Mouse (Mus musculus) liver, adult 2 months (tissue): ENCODE results near the gene Sipa1l1.

Source experiments
- CTCF ChIP-seq: fragments of 200-500 bp; IDR thresholded peaks from 2 replicates; pipeline ENCODE4 v1.5.1; 2011; ENCODE audit warnings: low read depth, low read length, control low read depth
- POLR2A ChIP-seq: fragments of 200-500 bp; IDR thresholded peaks from 2 replicates; pipeline ENCODE4 v1.6.1; 2011; ENCODE audit warnings: low read length, control low read depth; ENCODE audit not compliant: insufficient read depth; ENCODE audit errors: extremely low read depth

- TF ChIP-seq POLR2A = no peak
- no peak for TF ChIP-seq CTCF
These were observed 116.9 kb downstream of the Sipa1l1 start for GRCm38 (mm10) chr12:82286068-82286467.
